Mouse (Mus musculus): ENCODE data around the gene Fam83d.

The Fam83d gene

DNA sequence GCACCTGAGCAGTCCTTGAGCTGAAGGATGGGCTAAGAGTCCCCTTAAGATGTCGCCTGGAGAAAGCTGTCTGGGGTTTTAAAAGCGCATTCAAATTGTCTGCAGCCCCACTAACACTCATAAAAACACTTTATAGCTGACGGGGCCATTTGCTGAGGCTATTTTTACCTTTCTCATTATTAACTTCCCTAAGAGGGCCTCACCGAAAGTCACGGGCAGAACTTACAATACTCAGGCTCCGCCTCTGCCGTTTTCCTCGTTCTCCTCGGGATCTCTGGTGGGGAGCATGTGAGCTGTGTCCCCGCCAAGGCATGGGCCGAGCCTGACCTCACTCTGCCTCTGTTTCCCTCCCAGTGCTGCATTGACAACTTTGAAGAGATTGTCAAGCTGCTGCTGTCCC is 21.7 kb upstream of the Fam83d start:
- DNase-seq: no peak

GRCm38 (mm10) chr2:158749366-158749765 is 18.5 kb upstream of the Fam83d start:
- no peak for DNase-seq

GRCm38 (mm10) chr2:158760231-158760630 is 7.7 kb upstream of the Fam83d start:
- DNase-seq: no peak

- DNase-seq: no peak
These were observed 5.6 kb upstream of the Fam83d start for GRCm38 (mm10) chr2:158762339-158762738.

DNA sequence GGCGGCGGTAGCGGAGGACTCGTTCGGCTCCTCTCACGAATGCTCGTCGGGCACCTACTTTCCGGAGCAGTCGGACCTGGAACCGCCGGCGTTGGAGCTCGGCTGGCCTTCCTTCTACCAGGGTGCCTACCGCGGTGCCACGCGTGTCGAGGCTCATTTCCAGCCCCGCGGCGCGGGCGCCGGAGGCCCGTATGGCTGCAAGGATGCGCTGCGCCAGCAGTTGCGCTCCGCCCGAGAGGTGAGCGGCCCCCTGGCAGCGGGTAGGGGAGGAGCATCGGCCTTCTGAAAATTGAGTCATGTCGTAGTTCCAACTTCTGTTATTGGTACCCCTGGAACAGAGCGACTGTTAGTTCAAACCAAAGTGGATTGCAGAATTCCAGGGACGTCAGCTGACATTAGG is 457 bp downstream of the Fam83d start:
- peak in 1 of 2 experiments; percentile 26 for DNase-seq

DNA sequence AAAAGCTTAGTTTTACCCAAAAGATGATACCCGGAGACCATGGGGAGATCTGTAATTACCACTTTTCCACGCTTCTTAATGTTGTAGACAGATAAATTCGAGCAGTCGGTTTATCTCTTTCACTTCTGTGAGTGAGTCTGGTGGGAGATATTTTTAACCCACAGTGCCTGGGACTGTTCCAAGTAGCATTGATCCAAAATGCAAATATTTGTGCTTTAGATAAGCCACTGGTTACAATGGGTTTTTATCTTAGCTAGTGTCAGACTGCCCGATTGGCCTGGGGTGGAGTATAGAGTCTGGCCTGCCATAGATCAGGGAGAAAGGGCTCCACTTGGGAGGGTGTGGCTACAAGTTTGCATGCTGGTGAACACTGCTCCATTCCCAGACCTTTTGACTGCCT is 878 bp downstream of the Fam83d start:
- no peak for DNase-seq

- DNase-seq: peak in 1 of 2 experiments; percentile 32
These were observed 2.3 kb downstream of the Fam83d start for GRCm38 (mm10) chr2:158770126-158770757.

DNA sequence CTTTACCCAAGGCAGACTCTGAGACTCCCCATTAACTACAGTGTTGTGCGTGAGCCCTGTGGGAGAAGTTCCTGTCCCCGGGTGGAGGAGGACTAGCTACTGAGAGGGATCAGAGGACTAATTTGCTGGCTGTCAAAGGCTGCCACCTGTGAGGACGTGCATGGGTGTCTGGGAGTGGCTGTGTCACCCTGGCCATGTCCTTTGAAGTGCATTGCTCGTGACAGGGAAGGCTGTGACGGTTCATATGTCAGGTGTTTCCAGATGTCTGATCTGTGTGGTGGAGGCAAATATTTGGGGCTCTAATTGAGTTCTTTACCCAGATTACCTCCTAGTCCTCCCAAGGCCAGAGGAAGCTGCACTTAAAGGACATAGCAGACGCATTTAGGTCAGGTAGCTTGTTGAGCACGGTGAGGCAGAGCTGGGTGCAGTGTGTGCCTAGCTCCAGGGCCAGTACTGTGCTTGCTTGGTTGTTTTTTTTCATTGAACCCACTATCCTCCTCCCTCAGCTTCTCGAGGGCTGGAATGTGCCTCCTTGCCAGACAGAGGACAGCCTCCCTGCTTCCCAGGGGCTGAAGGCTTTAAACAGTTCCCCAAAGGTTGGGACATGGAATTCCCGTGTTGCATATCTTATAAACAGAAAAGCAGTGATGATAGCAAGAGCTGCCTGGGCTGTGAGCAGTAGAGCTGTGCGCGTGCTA is 3.3 kb downstream of the Fam83d start:
- no peak for DNase-seq

DNA sequence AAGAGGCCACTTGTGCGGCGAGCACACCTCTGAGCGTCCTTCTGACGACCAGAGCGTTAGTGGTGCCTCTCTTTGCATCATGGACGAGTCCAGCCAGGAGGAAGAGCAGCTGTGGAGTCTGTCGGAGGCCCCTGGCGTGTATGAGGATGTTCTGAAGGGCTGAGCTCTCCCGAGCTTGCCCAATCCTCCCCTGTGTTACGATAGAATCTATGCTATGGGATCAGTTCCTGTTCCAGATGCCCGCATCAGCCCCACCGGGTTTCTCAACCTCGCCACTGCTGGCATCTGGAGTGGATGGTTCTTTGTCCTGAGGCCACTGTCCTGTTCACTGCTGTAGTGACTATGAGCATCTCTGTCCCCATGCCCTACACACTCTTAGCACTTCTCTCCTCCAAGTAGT is 4.9 kb downstream of the Fam83d start:
- no peak for DNase-seq

GRCm38 (mm10) chr2:158774886-158775285 is 7.0 kb downstream of the Fam83d start:
- DNase-seq: no peak

DNA sequence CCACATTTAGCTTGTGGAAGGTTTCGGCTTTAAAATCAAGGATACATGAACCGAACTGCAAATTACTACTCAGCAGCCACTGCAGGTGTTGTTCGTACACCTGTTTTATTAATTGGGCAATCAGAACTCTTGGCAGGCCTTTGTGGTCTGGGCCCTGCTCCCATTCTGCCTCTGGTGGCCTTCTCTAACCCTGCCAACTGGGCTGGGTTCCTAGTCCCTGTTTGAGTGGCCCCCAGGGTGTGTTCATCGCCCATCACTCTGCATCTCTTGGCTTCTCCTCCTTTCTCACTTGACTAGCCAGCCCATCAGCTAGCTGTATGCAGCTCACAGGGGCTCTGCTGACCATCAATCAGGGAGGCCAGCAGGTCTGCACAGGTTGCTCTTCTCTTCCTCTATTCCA is 8.8 kb downstream of the Fam83d start:
- DNase-seq: no peak

- no peak for DNase-seq
These were observed 9.6 kb downstream of the Fam83d start for GRCm38 (mm10) chr2:158777490-158777889.

DNA sequence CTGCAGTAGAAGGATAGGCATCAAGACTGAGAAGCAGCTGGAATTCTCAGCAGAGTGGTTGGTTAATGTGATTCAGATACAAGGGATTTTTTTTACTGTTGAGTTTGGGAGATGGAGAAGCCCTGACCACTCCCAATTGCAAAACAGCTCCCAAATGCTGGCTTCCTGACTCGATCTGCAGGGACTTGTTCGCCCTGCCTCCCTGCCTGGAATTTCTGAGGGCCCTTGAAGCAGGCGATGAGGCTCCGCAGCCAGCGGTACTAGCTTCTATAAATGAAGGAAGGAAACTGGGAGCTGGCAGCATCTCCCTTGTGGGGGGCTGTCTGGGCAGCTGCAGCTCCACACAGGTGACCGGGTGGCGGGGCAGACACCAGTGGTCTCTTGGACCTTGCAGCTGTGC is 10.5 kb downstream of the Fam83d start:
- no peak for DNase-seq

DNA sequence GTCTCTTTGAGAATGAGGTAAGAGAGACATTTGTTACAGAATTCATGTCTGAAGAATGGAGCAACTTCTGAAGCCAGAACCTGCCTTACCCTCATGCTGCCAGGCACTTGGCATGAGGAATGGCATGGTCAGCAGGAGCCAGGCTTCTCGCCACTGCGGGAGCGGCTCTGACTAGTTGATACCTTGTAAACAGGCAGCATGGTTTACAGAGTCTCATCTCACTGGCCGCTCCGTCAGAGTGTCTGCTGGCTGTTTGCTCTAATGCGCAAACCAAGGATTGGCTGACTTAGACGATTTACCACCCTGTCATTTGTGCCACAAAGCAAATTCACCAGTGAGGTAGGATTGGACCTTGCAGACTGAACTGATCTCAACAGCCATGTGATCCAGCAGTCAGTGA is 13.2 kb downstream of the Fam83d start:
- no peak for DNase-seq

- peak in 1 of 2 experiments; percentile 33 for DNase-seq
These were observed 19.3 kb downstream of the Fam83d start for GRCm38 (mm10) chr2:158786927-158787795.

- peak; percentile 97 for DNase-seq
These were observed 26.7 kb downstream of the Fam83d start, which contains the start of gene Dhx35 for GRCm38 (mm10) chr2:158794494-158795004. Gene Dhx35 (plus strand): TSS chr2:158794807.

GRCm38 (mm10) chr2:158795043-158795442 is 27.1 kb downstream of the Fam83d start:
- peak in 1 of 2 experiments; percentile 22 for DNase-seq

DNA sequence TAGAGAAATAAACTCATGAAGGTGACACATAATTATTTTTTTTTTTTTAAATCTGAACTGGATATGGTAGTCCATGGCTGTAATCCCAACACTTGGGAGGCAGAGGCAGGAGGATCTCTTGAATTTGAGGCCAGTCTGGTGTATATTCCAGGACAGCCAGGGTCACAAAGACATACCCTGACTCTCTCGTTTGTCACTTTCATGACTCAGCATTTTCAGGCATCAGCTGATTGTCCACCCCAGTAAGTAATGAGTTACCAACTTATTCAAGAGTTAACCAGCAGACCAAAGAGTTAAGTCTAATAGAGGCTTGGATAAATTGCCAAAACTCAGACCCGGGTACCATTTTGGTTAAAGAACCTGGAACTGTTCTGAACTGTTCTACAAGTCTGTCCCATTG is 28.0 kb downstream of the Fam83d start:
- DNase-seq: no peak

- no peak for DNase-seq
These were observed 31.4 kb downstream of the Fam83d start for GRCm38 (mm10) chr2:158799328-158799727.

DNA sequence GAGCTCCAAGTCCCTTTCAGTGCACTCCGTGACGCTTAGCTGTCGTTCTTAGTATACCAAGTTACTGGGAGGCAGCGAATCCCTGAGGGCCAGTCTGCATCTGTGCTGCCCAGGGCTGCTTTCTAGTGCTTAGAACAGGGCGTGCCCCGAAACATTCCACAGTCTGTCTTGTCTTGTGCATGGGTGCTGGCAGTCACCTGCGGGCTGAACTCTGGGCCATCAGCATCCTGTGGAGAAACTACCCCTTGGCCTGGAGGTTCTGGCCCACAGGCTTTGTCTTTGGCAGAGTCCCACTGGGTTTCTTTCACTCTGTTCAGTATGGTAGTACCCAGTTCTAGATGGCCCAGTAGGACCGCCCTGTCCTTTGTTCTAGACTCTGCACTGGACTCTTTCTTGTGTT is 32.9 kb downstream of the Fam83d start:
- no peak for DNase-seq

- DNase-seq: no peak
These were observed 35.7 kb downstream of the Fam83d start for GRCm38 (mm10) chr2:158803575-158803974.

- DNase-seq: no peak
These were observed 47.8 kb downstream of the Fam83d start for GRCm38 (mm10) chr2:158815686-158816085.

- DNase-seq: no peak
These were observed 48.3 kb downstream of the Fam83d start for GRCm38 (mm10) chr2:158816239-158816638.

Measured in kidney, postnatal 36 days (tissue).